Mouse (Mus musculus) mesoderm, embryonic 11.5 days (tissue): Measurements from ENCODE around the gene Slc1a2.

Experiments
- DNase-seq: peaks from one replicate; pipeline ENCODE4 v3.0.0-alpha.2; 2012; ENCODE audit warnings: low read depth, low spot score

Gene Slc1a2

DNA sequence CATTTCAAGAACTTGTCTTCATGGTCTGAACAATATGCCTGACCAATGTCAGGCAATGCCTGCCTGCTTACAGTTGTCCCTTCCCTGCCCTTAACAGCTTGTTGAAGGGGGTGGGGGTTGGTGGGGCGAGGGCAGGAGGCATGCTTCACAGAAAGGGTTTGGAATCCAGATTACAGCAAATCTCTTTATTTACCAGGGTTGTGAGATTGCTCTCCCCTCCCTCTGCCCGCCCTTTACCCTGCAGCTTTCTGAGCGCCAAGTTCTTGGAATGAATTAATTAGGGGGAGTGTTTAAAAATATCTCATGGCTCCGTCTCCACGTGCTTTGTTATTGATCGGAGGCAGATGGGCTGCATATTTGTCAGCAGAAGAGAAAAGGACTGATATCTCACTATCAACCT is 4.9 kb downstream of the Slc1a2 start:
- no peak for DNase-seq

DNA sequence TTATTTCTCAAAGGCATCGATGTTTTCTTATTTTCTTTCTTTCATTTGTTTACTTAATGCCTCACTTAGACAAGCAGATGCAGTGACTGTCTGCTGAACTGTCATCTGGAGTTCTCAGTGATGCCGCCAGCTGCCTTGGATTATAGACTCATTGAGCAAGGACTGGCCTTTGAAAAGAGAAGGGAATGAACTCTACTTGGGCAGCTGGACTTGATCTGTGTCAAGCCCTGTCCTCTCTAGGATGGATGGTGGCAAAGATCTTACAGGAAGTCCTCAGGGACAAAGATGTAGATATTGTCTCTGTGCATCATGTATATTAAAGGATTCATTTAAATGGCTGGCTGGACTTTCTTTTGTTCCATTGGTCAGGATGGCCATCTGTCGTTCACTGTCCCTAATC is 5.4 kb downstream of the Slc1a2 start:
- DNase-seq, result peak; percentile 53

- no peak for DNase-seq
Measured at GRCm38 (mm10) chr2:102667981-102668380, 9.5 kb downstream of the Slc1a2 start.

DNA sequence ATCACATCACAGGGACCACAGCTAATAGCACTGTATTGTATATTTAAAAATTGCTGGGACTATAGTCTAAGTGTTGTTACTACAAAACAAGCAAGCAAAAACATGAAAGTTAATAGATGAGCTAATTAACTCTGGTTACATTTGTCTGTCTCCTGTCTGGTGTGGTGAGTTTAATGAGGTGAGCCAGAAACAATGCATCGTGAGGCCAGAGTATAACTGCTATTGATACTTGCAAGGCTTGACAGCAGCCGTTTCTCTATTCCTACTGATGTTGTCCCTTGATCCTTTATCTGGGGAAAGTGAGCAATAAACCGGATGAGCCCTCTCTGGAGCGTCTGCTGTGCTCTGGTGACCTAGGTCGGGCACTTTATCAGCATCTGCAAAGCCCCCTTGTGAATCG is 11.1 kb downstream of the Slc1a2 start:
- DNase-seq, result no peak

- no peak for DNase-seq
Measured at GRCm38 (mm10) chr2:102674582-102674981, 16.1 kb downstream of the Slc1a2 start.

GRCm38 (mm10) chr2:102675275-102675674 is 16.8 kb downstream of the Slc1a2 start:
- peak; percentile 56 for DNase-seq

DNA sequence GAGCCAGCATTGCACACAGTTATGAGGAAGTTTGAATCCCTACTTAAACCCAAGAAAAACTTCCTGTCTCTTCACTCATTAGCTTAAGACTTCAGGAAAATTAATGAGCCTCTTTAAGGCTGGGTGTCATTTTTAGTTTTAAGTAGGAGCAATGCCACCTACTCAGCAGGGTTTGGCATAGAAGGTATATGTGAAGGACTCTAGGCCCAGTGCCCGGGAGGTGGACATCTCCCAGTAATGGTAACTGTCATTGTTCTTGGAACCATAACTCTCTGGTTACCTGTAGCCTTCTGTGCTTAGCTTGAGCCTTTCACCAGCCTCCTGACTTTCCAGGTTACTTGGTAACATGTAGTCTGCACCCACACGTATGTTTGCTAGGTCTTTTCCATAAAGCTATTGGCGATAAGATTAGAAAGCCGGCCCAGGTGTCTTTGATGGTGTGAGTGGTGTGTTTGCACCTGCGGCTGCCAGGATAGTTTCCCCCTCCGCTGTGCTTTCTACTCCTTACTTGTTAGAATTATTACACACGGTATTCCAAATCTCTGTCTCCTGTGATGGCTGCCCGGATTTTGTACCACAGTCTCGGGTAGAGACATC is 18.4 kb downstream of the Slc1a2 start:
- no peak for DNase-seq

DNA sequence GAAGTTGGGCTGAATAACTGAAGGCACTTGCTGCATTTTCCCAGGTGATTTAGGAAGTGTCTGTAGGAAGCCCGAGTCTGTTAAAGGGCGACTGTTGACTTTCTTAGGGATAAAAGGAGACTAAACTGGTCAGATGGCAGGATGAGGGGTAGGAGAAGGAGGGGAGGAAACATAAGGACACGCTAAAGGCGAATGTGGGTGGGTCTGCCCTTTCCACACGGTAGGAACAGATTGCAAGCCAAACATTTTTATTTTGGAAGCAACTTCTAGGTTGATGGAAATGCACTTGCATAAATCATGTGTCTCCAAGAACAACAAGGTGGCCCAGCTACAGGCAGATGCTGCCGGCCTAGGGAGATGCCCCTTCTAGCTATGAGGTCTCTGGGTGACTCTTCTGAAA is 18.9 kb downstream of the Slc1a2 start:
- no peak for DNase-seq

DNA sequence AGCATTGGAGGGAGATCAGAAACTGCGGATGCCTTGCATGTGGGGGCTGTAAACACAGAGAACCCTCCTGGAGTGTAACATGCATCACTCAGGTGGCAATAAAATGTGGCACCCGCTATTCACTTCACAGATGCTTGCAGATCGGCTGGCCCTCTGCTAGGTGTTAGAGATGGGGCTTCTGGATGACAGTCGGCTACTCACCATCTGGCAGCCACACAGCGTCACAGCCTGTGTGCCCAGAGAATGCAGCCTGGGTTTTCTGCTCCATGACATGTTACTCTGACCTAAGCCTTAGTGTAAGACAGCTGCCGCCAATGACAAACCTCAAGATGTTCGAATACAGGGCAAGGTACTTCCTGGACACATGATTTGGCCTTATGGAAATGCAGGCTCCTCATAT is 22.9 kb downstream of the Slc1a2 start:
- DNase-seq, result no peak

GRCm38 (mm10) chr2:102682168-102682567 is 23.7 kb downstream of the Slc1a2 start:
- no peak for DNase-seq

- DNase-seq, result no peak
Measured at GRCm38 (mm10) chr2:102685371-102686107, 27.1 kb downstream of the Slc1a2 start.

- DNase-seq, result no peak
Measured at GRCm38 (mm10) chr2:102686108-102686450, 27.6 kb downstream of the Slc1a2 start.

DNA sequence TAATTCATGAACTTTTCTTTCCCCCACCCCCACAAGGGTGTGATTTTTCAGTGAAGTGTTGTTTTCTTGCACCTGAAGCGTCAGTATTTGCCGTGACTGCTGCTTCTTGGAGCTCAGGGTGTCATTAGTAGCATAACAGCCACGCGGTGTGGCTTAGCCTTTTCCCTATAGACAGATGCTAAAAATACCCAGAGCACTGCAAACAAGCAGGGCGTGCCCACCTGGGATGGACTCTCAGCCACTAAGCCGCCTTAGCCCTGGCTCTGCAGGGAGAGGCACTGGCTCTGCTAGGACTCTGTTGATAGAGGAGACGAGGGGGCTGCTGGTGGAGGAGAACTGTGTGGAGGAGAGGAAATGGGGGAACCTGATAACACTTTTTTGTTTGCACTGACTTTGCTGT is 35.1 kb downstream of the Slc1a2 start:
- DNase-seq, result no peak

GRCm38 (mm10) chr2:102694750-102695149 is 36.3 kb downstream of the Slc1a2 start:
- DNase-seq, result no peak

DNA sequence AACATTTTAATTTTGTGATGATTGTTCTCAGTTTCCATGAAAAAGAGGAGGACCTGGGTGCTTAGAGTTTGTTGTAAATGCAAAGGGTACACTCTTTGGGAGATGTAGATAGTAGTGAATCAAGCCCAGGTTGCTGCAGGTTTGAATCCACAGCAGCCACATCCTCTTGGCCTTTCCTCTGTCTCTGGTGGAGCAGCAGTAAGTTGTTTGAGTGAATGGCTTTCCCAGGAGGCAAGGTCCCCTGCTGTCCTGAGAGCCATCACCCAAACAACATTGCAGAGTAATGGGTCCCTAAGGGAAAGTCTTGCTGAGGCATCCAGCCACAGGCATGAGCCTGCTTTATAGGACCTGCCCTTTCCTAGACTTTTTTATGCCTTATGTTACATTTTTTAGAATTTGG is 37.1 kb downstream of the Slc1a2 start:
- no peak for DNase-seq

DNA sequence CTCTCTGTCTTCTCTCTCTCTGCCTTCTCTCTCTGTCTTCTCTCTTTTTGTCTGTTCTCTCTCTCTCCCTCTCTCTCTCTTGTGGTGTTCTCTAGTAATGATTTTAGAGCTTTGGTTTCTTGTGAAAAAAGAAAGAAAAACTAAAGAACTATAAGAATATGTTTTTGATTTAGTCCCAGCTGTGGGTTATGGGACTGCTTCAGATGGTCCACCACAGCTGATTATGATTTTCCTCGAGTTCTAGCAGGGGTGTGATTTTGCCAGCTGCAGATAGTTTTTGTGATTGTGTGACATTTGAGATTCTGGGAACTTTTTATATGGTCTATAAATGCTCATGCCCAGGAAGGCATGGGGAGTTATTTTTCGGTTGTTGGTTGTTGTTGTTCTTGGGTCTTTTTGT is 39.3 kb downstream of the Slc1a2 start:
- no peak for DNase-seq

DNA sequence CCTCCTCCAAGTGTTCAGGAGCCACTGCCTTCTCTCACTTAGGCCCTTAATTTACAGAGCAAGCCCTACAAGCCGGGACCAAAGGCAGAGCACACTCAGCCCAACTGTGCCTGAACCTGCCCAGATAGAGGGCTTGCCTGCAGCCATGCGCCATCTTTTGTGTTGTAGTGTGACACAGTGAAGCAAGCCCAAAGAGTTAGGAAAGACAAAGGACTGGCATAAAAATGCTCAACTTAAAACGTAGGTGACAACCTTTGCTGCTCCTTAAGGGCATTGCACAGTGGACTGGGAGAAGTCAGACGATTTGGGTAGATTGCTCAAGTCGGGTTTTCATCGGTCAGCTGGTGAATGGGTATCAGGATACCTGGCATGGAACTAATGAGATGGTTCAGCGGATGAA is 41.5 kb downstream of the Slc1a2 start:
- DNase-seq, result no peak

GRCm38 (mm10) chr2:102700695-102701094 is 42.2 kb downstream of the Slc1a2 start:
- DNase-seq, result no peak

- DNase-seq, result no peak
Measured at GRCm38 (mm10) chr2:102701382-102701781, 42.9 kb downstream of the Slc1a2 start.

- DNase-seq, result no peak
Measured at GRCm38 (mm10) chr2:102703556-102703955, 45.1 kb downstream of the Slc1a2 start.

GRCm38 (mm10) chr2:102704781-102705180 is 46.3 kb downstream of the Slc1a2 start:
- DNase-seq, result no peak

DNA sequence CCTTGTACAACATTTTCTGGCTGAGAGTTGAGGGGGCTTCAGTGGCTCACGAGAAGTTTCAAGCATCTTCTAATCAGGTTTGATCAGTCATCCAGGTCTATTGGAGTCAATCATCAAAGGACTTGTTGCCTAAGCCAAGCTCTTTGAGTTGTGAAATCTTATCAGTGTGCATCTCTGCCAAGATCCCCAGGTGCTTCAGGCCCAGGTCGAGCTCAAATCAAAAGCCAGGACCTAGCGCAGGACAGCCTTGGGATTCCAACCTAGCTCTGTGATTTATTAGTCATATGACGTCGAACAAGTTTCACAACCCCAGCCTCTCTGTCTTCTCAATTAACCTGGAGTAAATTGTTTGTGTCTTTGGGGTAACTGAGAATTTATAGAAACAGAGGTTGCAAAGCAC is 53.1 kb downstream of the Slc1a2 start:
- DNase-seq, result no peak

DNA sequence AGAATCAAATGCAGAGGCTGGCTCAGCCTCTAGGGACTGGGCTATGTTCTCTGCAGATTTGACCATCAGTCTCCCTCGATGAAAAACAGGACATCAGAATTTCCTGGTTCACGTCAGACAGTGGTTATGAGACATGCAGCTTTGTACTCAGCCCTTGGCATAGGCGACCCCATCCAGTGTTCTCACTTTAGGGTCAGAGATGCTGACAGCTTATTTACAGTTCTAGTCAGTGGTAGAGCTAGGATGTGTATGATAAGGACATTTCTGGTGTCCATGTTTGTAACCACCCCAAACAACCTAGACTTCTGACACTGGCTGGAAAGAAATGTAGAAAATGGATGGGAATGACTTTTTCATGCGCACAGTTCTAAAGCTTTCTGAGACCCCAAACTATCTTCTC is 53.6 kb downstream of the Slc1a2 start:
- no peak for DNase-seq
